Mouse (Mus musculus) CH12.LX (cell line): Measurements from ENCODE around the gene Tnfaip8l1. TPM values are rescaled to one million over a fixed set of nuclear protein-coding genes. Genes with fewer than 3 reads are reported as not detected.

Experiments used
- DNase-seq: peaks from one replicate; pipeline ENCODE4 v3.0.0-alpha.2; 2013; ENCODE audit errors: extremely low read depth
- H3K27ac ChIP-seq: 2 replicates; pipeline ENCODE4 v1.5.1; 2012; ENCODE audit warnings: low read depth, mild to moderate bottlenecking, control low read depth, moderate library complexity; ENCODE audit not compliant: insufficient read depth
- H3K27me3 ChIP-seq: replicated peaks from 2 replicates; pipeline ENCODE3; 2012; ENCODE audit warnings: inconsistent platforms
- H3K36me3 ChIP-seq, 2 experiments: replicated peaks in 1 of 2; 2 replicates each; pipeline versions ENCODE3 to v1.6.1; 2012; ENCODE audit warnings: inconsistent platforms in 1 of 2, low read length in 1 of 2, mild to moderate bottlenecking in 1 of 2, mixed read lengths in 1 of 2, moderate library complexity in 1 of 2; ENCODE audit not compliant: control insufficient read depth in 1 of 2, insufficient read depth in 1 of 2
- H3K4me1 ChIP-seq, 2 experiments: 2 replicates each; pipeline ENCODE4 v1.6.1; 2012; ENCODE audit warnings: inconsistent platforms in 1 of 2, moderate library complexity in 1 of 2; ENCODE audit not compliant: insufficient read depth in 2 of 2, control insufficient read depth in 1 of 2
- H3K4me2 ChIP-seq: 2 replicates; pipeline ENCODE4 v1.6.1; 2012; ENCODE audit warnings: low read depth, mild to moderate bottlenecking, control low read depth; ENCODE audit not compliant: poor library complexity, insufficient read depth, severe bottlenecking
- H3K4me3 ChIP-seq, 3 experiments: fragments of 150-350 bp in 1 of 3; sonication (generic) in 1 of 3; replicated peaks in 1 of 3; 2 replicates each; pipeline versions ENCODE3 to v1.5.1; 2011 to 2012; ENCODE audit warnings: low read depth in 2 of 3, low read length in 2 of 3, mild to moderate bottlenecking in 2 of 3, moderate library complexity in 2 of 3, control low read depth in 1 of 3, improper control_type of control experiment in 1 of 3, inconsistent platforms in 1 of 3, mixed read lengths in 1 of 3; ENCODE audit not compliant: poor library complexity in 1 of 3
- H3K79me2 ChIP-seq: replicated peaks from 2 replicates; pipeline ENCODE4 v1.6.1; 2012; ENCODE audit warnings: mild to moderate bottlenecking, moderate library complexity; ENCODE audit not compliant: control insufficient read depth, poor library complexity, insufficient read depth, severe bottlenecking; ENCODE audit errors: extremely low read depth
- H3K9ac ChIP-seq: 2 replicates; pipeline ENCODE4 v1.6.1; 2012; ENCODE audit warnings: low read depth, mild to moderate bottlenecking, control low read depth, moderate library complexity; ENCODE audit not compliant: insufficient read depth
- H3K9me3 ChIP-seq: replicated peaks from 2 replicates; pipeline ENCODE3; 2012; ENCODE audit warnings: low read length, inconsistent platforms, mixed read lengths
- BHLHE40 ChIP-seq: IDR thresholded peaks from 2 replicates; pipeline ENCODE4 v1.6.1; 2011; ENCODE audit warnings: mild to moderate bottlenecking, low read depth, low read length, improper control_type of control experiment
- E2F4 ChIP-seq: IDR thresholded peaks from 2 replicates; pipeline ENCODE4 v1.6.1; 2011; ENCODE audit warnings: low read depth, low read length, improper control_type of control experiment; ENCODE audit not compliant: insufficient replicate concordance
- ELF1 ChIP-seq: IDR thresholded peaks from 2 replicates; pipeline ENCODE4 v1.6.1; 2014; ENCODE audit warnings: low read depth, mild to moderate bottlenecking, inconsistent platforms, low read length, improper control_type of control experiment
- HCFC1 ChIP-seq: IDR thresholded peaks from 2 replicates; pipeline ENCODE4 v1.6.1; 2012; ENCODE audit warnings: low read depth, mild to moderate bottlenecking, inconsistent platforms, low read length, improper control_type of control experiment
- JUN ChIP-seq: IDR thresholded peaks from 2 replicates; pipeline ENCODE4 v1.6.1; 2011; ENCODE audit warnings: low read depth, mild to moderate bottlenecking, low read length, improper control_type of control experiment, moderate library complexity; ENCODE audit not compliant: insufficient read depth
- KAT2A ChIP-seq: IDR thresholded peaks from 2 replicates; pipeline ENCODE4 v1.6.1; 2012; ENCODE audit warnings: low read length, improper control_type of control experiment, inconsistent platforms; ENCODE audit not compliant: insufficient replicate concordance
- MAZ ChIP-seq: IDR thresholded peaks from 2 replicates; pipeline ENCODE4 v1.6.1; 2012; ENCODE audit warnings: low read depth, mild to moderate bottlenecking, inconsistent platforms, low read length, improper control_type of control experiment, moderate library complexity
- MXI1 ChIP-seq: IDR thresholded peaks from 2 replicates; pipeline ENCODE4 v1.6.1; 2011; ENCODE audit warnings: mild to moderate bottlenecking, low read depth, low read length, improper control_type of control experiment
- POLR2AphosphoS2 ChIP-seq: IDR thresholded peaks from 2 replicates; pipeline ENCODE4 v1.6.1; 2011; ENCODE audit warnings: low read depth, low read length, improper control_type of control experiment
- RAD21 ChIP-seq: IDR thresholded peaks from 2 replicates; pipeline ENCODE4 v1.6.1; 2011; ENCODE audit warnings: low read depth, mild to moderate bottlenecking, low read length, improper control_type of control experiment, moderate library complexity
- SIN3A ChIP-seq: IDR thresholded peaks from 2 replicates; pipeline ENCODE4 v1.6.1; 2012; ENCODE audit warnings: low read length, improper control_type of control experiment, inconsistent platforms
- TCF12 ChIP-seq: IDR thresholded peaks from 2 replicates; pipeline ENCODE4 v1.6.1; 2014; ENCODE audit warnings: low read depth, mild to moderate bottlenecking, inconsistent platforms, low read length, improper control_type of control experiment
- UBTF ChIP-seq: IDR thresholded peaks from 2 replicates; pipeline ENCODE4 v1.6.1; 2012; ENCODE audit warnings: low read depth, mild to moderate bottlenecking, inconsistent platforms, low read length, improper control_type of control experiment, moderate library complexity
- USF1 ChIP-seq: IDR thresholded peaks from 2 replicates; pipeline ENCODE4 v1.6.1; 2014; ENCODE audit warnings: low read depth, mild to moderate bottlenecking, inconsistent platforms, low read length, improper control_type of control experiment
- USF2 ChIP-seq: conservative IDR thresholded peaks from 2 replicates; pipeline ENCODE4 v1.6.1; 2011; ENCODE audit warnings: low read depth, low read length, improper control_type of control experiment
- ZC3H11A ChIP-seq: IDR thresholded peaks from 2 replicates; pipeline ENCODE4 v1.6.1; 2012; ENCODE audit warnings: low read depth, mild to moderate bottlenecking, inconsistent platforms, low read length, improper control_type of control experiment
- dilution Hi-C: fragments of 300-500 bp; cut with MboI; formaldehyde crosslinking; loops from 2 replicates; pipeline ENCODE4 v1.14.3; 2020; ENCODE audit warnings: low sequenced_read_pairs; ENCODE audit not compliant: extremely low pct_unique_long_range_greater_than_20kb, extremely low pct_ligation_motif_present
- in situ Hi-C: fragments of 300-500 bp; cut with MboI; formaldehyde crosslinking; loops from 3 replicates; pipeline ENCODE4 v1.14.3; 2019; ENCODE audit warnings: low sequenced_read_pairs, low pct_ligation_motif_present, low pct_unique_long_range_greater_than_20kb, mixed read lengths
- polyA plus RNA-seq: library from polyadenylated mRNA; unstranded; fragments of >175 nt; gene quantifications from 2 replicates; pipeline ENCODE4 v1.2.1, GENCODE M21; 2012; ENCODE audit warnings: low read depth; ENCODE audit not compliant: insufficient read length
- total RNA-seq, 2 experiments: library from RNA; depleted of rRNA; stranded (reverse); fragments of 300-350 nt in 1 of 2; fragments of >200 nt in 1 of 2; gene quantifications; 2 replicates each; pipeline ENCODE4 v1.2.3; 2012 to 2014

Tnfaip8l1 gene
- total and polyA plus RNA-seq, 3 experiments: 1.9 to 2.4 (median 2.0) TPM

GRCm38 (mm10) chr17:56139858-56140595, 22.2 kb upstream of the Tnfaip8l1 start, which contains the start of gene Sema6b:
Sema6b (minus strand) TSS chr17:56140343.
- in situ Hi-C loops: no loop called here
- no peak within 1 kb of the TSS for H3K27ac ChIP-seq

DNA sequence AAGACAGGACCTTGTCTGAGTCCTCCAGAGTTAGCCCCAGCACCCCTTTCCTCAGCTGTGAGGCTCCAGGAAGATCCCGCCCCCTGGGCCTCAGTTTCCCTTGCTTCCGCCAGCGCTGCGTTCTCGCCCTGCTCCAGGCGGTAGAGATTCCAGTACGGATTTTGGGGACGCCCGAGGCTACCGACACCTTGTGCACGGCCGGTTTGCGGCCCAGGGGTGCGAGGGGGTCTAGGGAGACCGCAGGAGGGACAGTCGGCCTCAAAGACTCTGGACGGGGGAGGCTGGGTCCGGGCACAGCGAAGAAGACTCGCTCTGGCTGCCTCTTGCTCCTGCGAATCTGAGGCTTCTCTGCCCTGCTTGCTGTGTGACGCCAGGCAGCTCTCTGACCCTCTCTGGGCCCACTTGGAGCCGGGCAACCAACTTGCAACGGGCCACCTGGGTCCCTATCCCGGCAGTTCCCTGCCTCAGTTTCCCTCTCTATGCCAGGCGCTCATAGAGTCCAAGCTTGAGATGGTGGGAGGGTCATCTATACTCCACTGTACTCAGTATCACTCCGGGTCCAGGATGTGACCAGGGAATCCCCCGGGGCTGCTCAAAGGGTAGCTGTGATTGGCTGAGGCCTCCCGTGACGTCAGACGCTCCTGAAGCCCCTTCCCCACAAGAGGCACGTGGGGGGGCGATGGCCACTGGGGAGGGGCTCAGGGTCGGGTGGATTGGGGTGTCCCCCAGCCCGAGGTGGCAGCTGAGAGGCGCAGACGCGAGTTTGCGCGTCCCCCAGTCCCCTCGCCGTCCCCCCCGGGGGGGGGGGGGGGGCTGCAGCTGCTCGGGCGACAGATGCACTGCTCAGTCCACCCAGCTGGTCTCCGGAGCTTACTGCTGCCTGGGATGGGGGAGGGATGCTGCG, 20.3 kb upstream of the Tnfaip8l1 start:
- peaks cover 10 to 55% of the 10 kb centered on the region in 2 experiments for H3K4me1 ChIP-seq

More at GRCm38 (mm10) chr17:56139858-56140595, 22.2 kb upstream of the Tnfaip8l1 start, which contains the start of gene Sema6b:
- Histone ChIP-seq H3K9ac (no peak within 1 kb of the TSS), H3K4me2 (peak within 1 kb of the TSS; percentile 85), H3K9me3 (no peaks in the 10 kb centered on the region), H3K36me3 (no peaks in the 10 kb centered on the region), H3K4me3 (peak within 1 kb of the TSS in 2 of 3 experiments; percentile 15 to 56), H3K79me2 (no peaks in the 10 kb centered on the region), H3K4me1 (peaks cover 9 to 47% of the 10 kb centered on the region in 2 experiments), H3K27me3 (peaks cover 100% of the 10 kb centered on the region)
- dilution Hi-C loops: no loop called here
- DNase-seq: no peak
- TF ChIP-seq TCF12: no peak
- TF ChIP-seq BHLHE40: peak; percentile 74
- TF ChIP-seq UBTF: peak; percentile 56; the same call in 1 of the 2 replicates
- no peak for TF ChIP-seq MXI1
- no peak for TF ChIP-seq SIN3A
- no peak for TF ChIP-seq HCFC1
- peak; percentile 77; the same call in 1 of the 2 replicates for TF ChIP-seq MAZ
- no peak for TF ChIP-seq POLR2AphosphoS2
- 0 out of 2 replicates have a peak, but pooled peaks have one; percentile 12 for TF ChIP-seq ELF1
- no peak for TF ChIP-seq E2F4

More for the DNA sequence above, 20.3 kb upstream of the Tnfaip8l1 start:
- Histone ChIP-seq H3K9me3 (no peaks in the 10 kb centered on the region), H3K4me3 (no peak overlapping the region), H3K27me3 (peaks cover 100% of the 10 kb centered on the region), H3K36me3 (no peaks in the 10 kb centered on the region), H3K27ac (no peak overlapping the region), H3K79me2 (no peaks in the 10 kb centered on the region), H3K4me2 (no peak overlapping the region), H3K9ac (no peak overlapping the region)
- dilution Hi-C loops: no loop called here
- in situ Hi-C loops: no loop called here
- no peak for TF ChIP-seq ELF1
- TF ChIP-seq KAT2A: no peak
- no peak for TF ChIP-seq USF2
- no peak for TF ChIP-seq JUN
- no peak for TF ChIP-seq USF1
- no peak for TF ChIP-seq POLR2AphosphoS2
- TF ChIP-seq RAD21: no peak
- no peak for TF ChIP-seq ZC3H11A
- no peak for DNase-seq
